In genomic region chr4:100208081-100208480, GRCm38 (mm10) we compare ENCODE assay signal across 21 mouse cellular contexts.
DNase-seq lines count a peak whose midpoint lies in the region; ATAC-seq lines count a peak whose summit lies in the region.
"Had no signal": no experiment of that assay in that cellular context is flagged by ENCODE, and none has a peak within 500 bp of the region (broad histone marks: within the 10 kb centered on the region; RNA-seq: fewer than 3 reads in every experiment).

No protein-coding gene starts in this region.

- H3K27ac ChIP-seq in heart, embryonic 10.5 days, result no peak overlapping the region
- H3K27ac ChIP-seq in intestine, embryonic 14.5 days (ENCODE audit: low read depth), result no peak overlapping the region
- H3K27ac ChIP-seq in intestine, embryonic 15.5 days, result no peak overlapping the region
- H3K27ac ChIP-seq in midbrain, embryonic 11.5 days (ENCODE audit: low read depth, low read length), result no peak overlapping the region
- no peak overlapping the region for H3K27ac ChIP-seq in midbrain, embryonic 13.5 days

- DNase-seq in heart, adult 11 months, result peak; percentile 64
- no peak for DNase-seq in heart, embryonic 10.5 days (ENCODE audit: low spot score)
- DNase-seq in intestine, embryonic 14.5 days (ENCODE audit: low spot score), result peak; percentile 3
- DNase-seq in midbrain, embryonic 11.5 days (ENCODE audit: low spot score, missing footprints), result peak; percentile 69
- DNase-seq: adrenal gland, adult 2 months; adrenal gland, adult 8-10 months; adrenal gland, postnatal 10 days; adrenal gland, postnatal 14 days; adrenal gland, postnatal 25 days; adrenal gland, postnatal 36 days; B cell, adult 2 months; cerebellum, adult 11 months; cerebellum, adult 11-12 months; cerebellum, adult 18-20 months had no signal

- no peaks in the 10 kb centered on the region for H3K36me3 ChIP-seq in heart, embryonic 10.5 days
- no peaks in the 10 kb centered on the region for H3K36me3 ChIP-seq in intestine, embryonic 14.5 days (ENCODE audit: control insufficient read depth, insufficient read depth, low read length)
- H3K36me3 ChIP-seq in intestine, embryonic 15.5 days, result no peaks in the 10 kb centered on the region
- no peaks in the 10 kb centered on the region for H3K36me3 ChIP-seq in midbrain, embryonic 11.5 days (ENCODE audit: control insufficient read depth, insufficient read depth, low read length)
- H3K36me3 ChIP-seq in midbrain, embryonic 13.5 days, result no peaks in the 10 kb centered on the region
- H3K36me3 ChIP-seq: G1E had no signal

- no peak overlapping the region for H3K9ac ChIP-seq in intestine, embryonic 14.5 days (ENCODE audit: low read length)
- H3K9ac ChIP-seq in intestine, embryonic 15.5 days, result no peak overlapping the region
- H3K9ac ChIP-seq in midbrain, embryonic 11.5 days (ENCODE audit: low read length), result no peak overlapping the region
- H3K9ac ChIP-seq in midbrain, embryonic 13.5 days (replicated peaks), result no peak overlapping the region

- H3K4me3 ChIP-seq in heart, embryonic 10.5 days, result no peak overlapping the region
- no peak overlapping the region for H3K4me3 ChIP-seq in intestine, embryonic 14.5 days (ENCODE audit: low read depth, low read length)
- no peak overlapping the region for H3K4me3 ChIP-seq in intestine, embryonic 15.5 days (replicated peaks)
- no peak overlapping the region for H3K4me3 ChIP-seq in midbrain, embryonic 11.5 days (ENCODE audit: low read depth, low read length)
- H3K4me3 ChIP-seq in midbrain, embryonic 13.5 days (replicated peaks), result no peak overlapping the region

- WGBS in heart, embryonic 10.5 days, result 33% methylated on average over 4 of the region's 4 CpGs
- 58% methylated on average over 4 of the region's 4 CpGs for WGBS in intestine, embryonic 14.5 days
- 60% methylated on average over 4 of the region's 4 CpGs for WGBS in intestine, embryonic 15.5 days
- WGBS in midbrain, embryonic 11.5 days, result 56% methylated on average over 4 of the region's 4 CpGs
- 68% methylated on average over 4 of the region's 4 CpGs for WGBS in midbrain, embryonic 13.5 days

- peaks cover 11% of the 10 kb centered on the region for H3K4me1 ChIP-seq in heart, embryonic 10.5 days
- no peaks in the 10 kb centered on the region for H3K4me1 ChIP-seq in intestine, embryonic 14.5 days (replicated peaks; ENCODE audit: control insufficient read depth, insufficient read depth, low read length)
- no peaks in the 10 kb centered on the region for H3K4me1 ChIP-seq in intestine, embryonic 15.5 days (replicated peaks)
- H3K4me1 ChIP-seq in midbrain, embryonic 11.5 days (ENCODE audit: control insufficient read depth, insufficient read depth, low read length), result no peaks in the 10 kb centered on the region
- H3K4me1 ChIP-seq in midbrain, embryonic 13.5 days (replicated peaks), result no peaks in the 10 kb centered on the region

- no peak for ATAC-seq in intestine, embryonic 14.5 days (replicated peaks; ENCODE audit: low FRiP score, low TSS enrichment, low read depth)
- no peak for ATAC-seq in intestine, embryonic 15.5 days
- ATAC-seq in midbrain, embryonic 11.5 days (ENCODE audit: low FRiP score), result no peak
- no peak for ATAC-seq in midbrain, embryonic 13.5 days
- ATAC-seq: activated CD4-positive, CD25-positive, alpha-beta regulatory T cell, adult 4 months; CD4-positive, CD25-positive, alpha-beta regulatory T cell, adult 4 months; Patski had no signal

- peaks cover 57% of the 10 kb centered on the region for H3K27me3 ChIP-seq in heart, embryonic 10.5 days (ENCODE audit: insufficient read depth, poor library complexity, severe bottlenecking)
- no peaks in the 10 kb centered on the region for H3K27me3 ChIP-seq in intestine, embryonic 14.5 days (replicated peaks; ENCODE audit: control insufficient read depth, insufficient read depth, low read length)
- no peaks in the 10 kb centered on the region for H3K27me3 ChIP-seq in intestine, embryonic 15.5 days (replicated peaks)
- H3K27me3 ChIP-seq in midbrain, embryonic 11.5 days (ENCODE audit: control insufficient read depth, insufficient read depth, low read length), result no peaks in the 10 kb centered on the region
- H3K27me3 ChIP-seq in midbrain, embryonic 13.5 days, result no peaks in the 10 kb centered on the region
- H3K27me3 ChIP-seq: CH12.LX, Patski had no signal

- H3K9me3 ChIP-seq in heart, embryonic 10.5 days, result no peaks in the 10 kb centered on the region
- no peaks in the 10 kb centered on the region for H3K9me3 ChIP-seq in intestine, embryonic 14.5 days (ENCODE audit: control insufficient read depth, low read length)
- H3K9me3 ChIP-seq in intestine, embryonic 15.5 days, result no peaks in the 10 kb centered on the region
- no peaks in the 10 kb centered on the region for H3K9me3 ChIP-seq in midbrain, embryonic 11.5 days (ENCODE audit: control insufficient read depth, low read length)
- no peaks in the 10 kb centered on the region for H3K9me3 ChIP-seq in midbrain, embryonic 13.5 days
- H3K9me3 ChIP-seq: G1E had no signal

- no peak overlapping the region for H3K4me2 ChIP-seq in intestine, embryonic 14.5 days (ENCODE audit: low read length)
- H3K4me2 ChIP-seq in intestine, embryonic 15.5 days (replicated peaks), result no peak overlapping the region
- no peak overlapping the region for H3K4me2 ChIP-seq in midbrain, embryonic 11.5 days
- H3K4me2 ChIP-seq in midbrain, embryonic 13.5 days (replicated peaks), result no peak overlapping the region
